17 mouse cellular contexts compared by ENCODE assay signal in genomic region chr1:170580485-170581110, GRCm38 (mm10). TPM values are rescaled to one million over a fixed set of nuclear protein-coding genes. Genes with fewer than 3 reads are reported as not detected.
DNase-seq lines count a peak whose midpoint lies in the region; ATAC-seq and TF ChIP-seq lines count a peak whose summit lies in the region.
"Had no signal": no experiment of that assay in that cellular context is flagged by ENCODE, and none has a peak within 500 bp of the region (broad histone marks: within the 10 kb centered on the region; RNA-seq: fewer than 3 reads in every experiment).

No protein-coding gene starts in this region.

- peak overlapping the region; percentile 8 for H3K4me2 ChIP-seq in forebrain, postnatal 0 days (ENCODE audit: low read depth)
- H3K4me2 ChIP-seq in forebrain, embryonic 13.5 days, result no peak overlapping the region
- peak overlapping the region; percentile 29 for H3K4me2 ChIP-seq in intestine, embryonic 14.5 days (ENCODE audit: low read length)
- H3K4me2 ChIP-seq in intestine, embryonic 16.5 days (ENCODE audit: low read depth, low read length), result no peak overlapping the region
- peak overlapping the region; percentile 36; the same call in 1 of the 2 replicates for H3K4me2 ChIP-seq in lung, embryonic 14.5 days
- H3K4me2 ChIP-seq: liver, embryonic 13.5 days; midbrain, embryonic 11.5 days had no signal

- no peak overlapping the region for H3K27ac ChIP-seq in forebrain, postnatal 0 days (ENCODE audit: low read depth, low read length)
- no peak overlapping the region for H3K27ac ChIP-seq in forebrain, embryonic 13.5 days
- no peak overlapping the region for H3K27ac ChIP-seq in intestine, embryonic 14.5 days (ENCODE audit: low read depth)
- H3K27ac ChIP-seq in intestine, embryonic 16.5 days (ENCODE audit: low read length), result no peak overlapping the region
- H3K27ac ChIP-seq in lung, embryonic 14.5 days (ENCODE audit: low read depth), result no peak overlapping the region
- peak overlapping the region; percentile 64; the same call in 1 of the 2 replicates for H3K27ac ChIP-seq in olfactory bulb, adult 2 months (ENCODE audit: insufficient read depth, low read depth, low read length)
- no peak overlapping the region for H3K27ac ChIP-seq in gastrocnemius, adult 2 months
- H3K27ac ChIP-seq: hindbrain, postnatal 0 days; liver, embryonic 13.5 days had no signal

- WGBS in forebrain, postnatal 0 days, result 52% methylated on average over 13 of the region's 13 CpGs
- WGBS in forebrain, embryonic 13.5 days, result 69% methylated on average over 13 of the region's 13 CpGs
- WGBS in intestine, embryonic 14.5 days, result 39% methylated on average over 13 of the region's 13 CpGs
- WGBS in intestine, embryonic 16.5 days, result 41% methylated on average over 13 of the region's 13 CpGs
- WGBS in lung, embryonic 14.5 days, result 23% methylated on average over 13 of the region's 13 CpGs
- WGBS in olfactory bulb, adult 2 months, result 25% methylated on average over 13 of the region's 13 CpGs

- ATAC-seq in forebrain, postnatal 0 days, result 0 out of 2 replicates have a peak, but pooled peaks have one; percentile 5
- no peak for ATAC-seq in forebrain, embryonic 13.5 days
- ATAC-seq in intestine, embryonic 14.5 days (replicated peaks; ENCODE audit: low FRiP score, low TSS enrichment, low read depth), result no peak
- ATAC-seq in intestine, embryonic 16.5 days, result no peak
- ATAC-seq in lung, embryonic 14.5 days (ENCODE audit: insufficient read depth), result no peak
- ATAC-seq: hindbrain, postnatal 0 days; Patski had no signal

- H3K27me3 ChIP-seq in forebrain, postnatal 0 days (ENCODE audit: insufficient read depth, low read length), result no peaks in the 10 kb centered on the region
- H3K27me3 ChIP-seq in forebrain, embryonic 13.5 days, result no peaks in the 10 kb centered on the region
- H3K27me3 ChIP-seq in intestine, embryonic 14.5 days (replicated peaks; ENCODE audit: control insufficient read depth, insufficient read depth, low read length), result no peaks in the 10 kb centered on the region
- no peaks in the 10 kb centered on the region for H3K27me3 ChIP-seq in intestine, embryonic 16.5 days (replicated peaks; ENCODE audit: control insufficient read depth, insufficient read depth, low read length)
- no peaks in the 10 kb centered on the region for H3K27me3 ChIP-seq in lung, embryonic 14.5 days (ENCODE audit: insufficient read depth, low read length)
- H3K27me3 ChIP-seq: Patski had no signal

- intact Hi-C loops in gastrocnemius, adult 2 months (cut with DNase I), result no loop called here

- no peak overlapping the region for H3K4me3 ChIP-seq in forebrain, postnatal 0 days (ENCODE audit: low read depth, low read length)
- H3K4me3 ChIP-seq in forebrain, embryonic 13.5 days, result no peak overlapping the region
- H3K4me3 ChIP-seq in intestine, embryonic 14.5 days (ENCODE audit: low read depth, low read length), result no peak overlapping the region
- H3K4me3 ChIP-seq in intestine, embryonic 16.5 days (ENCODE audit: low read length), result no peak overlapping the region
- no peak overlapping the region for H3K4me3 ChIP-seq in lung, embryonic 14.5 days (ENCODE audit: low read depth, low read length)
- no peak overlapping the region for H3K4me3 ChIP-seq in olfactory bulb, adult 2 months (ENCODE audit: insufficient read depth, low read depth, low read length)
- no peak overlapping the region for H3K4me3 ChIP-seq in gastrocnemius, adult 2 months
- H3K4me3 ChIP-seq: liver, embryonic 13.5 days had no signal

- no peak for TF ChIP-seq POLR2A in olfactory bulb, adult 2 months (IDR thresholded peaks at IDR 0.05; ENCODE audit: insufficient read depth, low read depth, low read length)

- no peaks in the 10 kb centered on the region; the same call in 1 of the 2 replicates for H3K36me3 ChIP-seq in forebrain, postnatal 0 days (ENCODE audit: insufficient read depth)
- H3K36me3 ChIP-seq in forebrain, embryonic 13.5 days (ENCODE audit: poor library complexity, severe bottlenecking), result peaks cover 17% of the 10 kb centered on the region
- H3K36me3 ChIP-seq in intestine, embryonic 14.5 days (ENCODE audit: control insufficient read depth, insufficient read depth, low read length), result peaks cover 4% of the 10 kb centered on the region; the same call in 1 of the 2 replicates
- no peaks in the 10 kb centered on the region for H3K36me3 ChIP-seq in intestine, embryonic 16.5 days (ENCODE audit: control insufficient read depth, insufficient read depth, low read length)
- 0 out of 2 replicates have a peak, but pooled peaks cover 3% of the 10 kb centered on the region for H3K36me3 ChIP-seq in lung, embryonic 14.5 days (ENCODE audit: insufficient read depth)
- H3K36me3 ChIP-seq: liver, embryonic 13.5 days had no signal

- no peak overlapping the region for H3K9ac ChIP-seq in forebrain, postnatal 0 days
- no peak overlapping the region for H3K9ac ChIP-seq in forebrain, embryonic 13.5 days
- no peak overlapping the region for H3K9ac ChIP-seq in intestine, embryonic 14.5 days (ENCODE audit: low read length)
- H3K9ac ChIP-seq in intestine, embryonic 16.5 days (ENCODE audit: low read depth, low read length), result no peak overlapping the region
- no peak overlapping the region for H3K9ac ChIP-seq in lung, embryonic 14.5 days
- H3K9ac ChIP-seq: liver, embryonic 13.5 days had no signal

- DNase-seq in forebrain, postnatal 0 days, result no peak
- no peak for DNase-seq in intestine, embryonic 14.5 days (ENCODE audit: low spot score)
- DNase-seq in lung, embryonic 14.5 days, result peak; percentile 32
- DNase-seq in lung, postnatal 4 days, result no peak
- DNase-seq in gastrocnemius, adult 2 months, result no peak
- DNase-seq: cerebellum, adult 18-20 months; layer of hippocampus, adult 9-11 months; liver, embryonic 13.5 days; lung, postnatal 10 days; right cerebral cortex, postnatal 25 days; thymus, postnatal 25 days had no signal

- TF ChIP-seq CTCF in forebrain, postnatal 0 days (IDR thresholded peaks at IDR 0.05; ENCODE audit: low read depth), result no peak
- TF ChIP-seq CTCF in lung, embryonic 14.5 days (IDR thresholded peaks at IDR 0.05; ENCODE audit: low read depth), result no peak
- TF ChIP-seq CTCF in olfactory bulb, adult 2 months (IDR thresholded peaks at IDR 0.05; ENCODE audit: insufficient read depth, low read depth, low read length), result no peak
- no peak for TF ChIP-seq CTCF in gastrocnemius, adult 2 months (IDR thresholded peaks at IDR 0.05)

- no peaks in the 10 kb centered on the region for H3K4me1 ChIP-seq in forebrain, postnatal 0 days (ENCODE audit: insufficient read depth)
- peaks cover 28% of the 10 kb centered on the region for H3K4me1 ChIP-seq in forebrain, embryonic 13.5 days
- peaks cover 26% of the 10 kb centered on the region for H3K4me1 ChIP-seq in intestine, embryonic 14.5 days (replicated peaks; ENCODE audit: control insufficient read depth, insufficient read depth, low read length)
- H3K4me1 ChIP-seq in intestine, embryonic 16.5 days (ENCODE audit: control insufficient read depth, insufficient read depth, low read length), result peaks cover 13% of the 10 kb centered on the region; the same call in 1 of the 2 replicates
- H3K4me1 ChIP-seq in lung, embryonic 14.5 days (ENCODE audit: insufficient read depth), result no peaks in the 10 kb centered on the region
- H3K4me1 ChIP-seq in olfactory bulb, adult 2 months (ENCODE audit: control insufficient read depth, insufficient read depth, low read length), result peaks cover 22% of the 10 kb centered on the region

- 0 out of 2 replicates have a peak, but pooled peaks cover 3% of the 10 kb centered on the region for H3K9me3 ChIP-seq in forebrain, postnatal 0 days (ENCODE audit: low read length)
- H3K9me3 ChIP-seq in forebrain, embryonic 13.5 days (replicated peaks), result peaks cover 3% of the 10 kb centered on the region; the same call in 1 of the 2 replicates
- peaks cover 3% of the 10 kb centered on the region for H3K9me3 ChIP-seq in intestine, embryonic 14.5 days (ENCODE audit: control insufficient read depth, low read length)
- H3K9me3 ChIP-seq in intestine, embryonic 16.5 days (ENCODE audit: control insufficient read depth, low read length), result peaks cover 3% of the 10 kb centered on the region; the same call in 1 of the 2 replicates
- H3K9me3 ChIP-seq in lung, embryonic 14.5 days (ENCODE audit: low read depth, low read length), result peaks cover 2% of the 10 kb centered on the region; the same call in 1 of the 2 replicates
- H3K9me3 ChIP-seq: liver, embryonic 13.5 days had no signal

RNA-seq across cellular contexts. Expression of gene Nos1ap, which starts 9.1 kb away (rescaled TPM):
- total RNA-seq in forebrain, postnatal 0 days (2014; rRNA removed), result 8.0 and 12.4 TPM in 2 replicates
- polyA plus RNA-seq in forebrain, postnatal 0 days (2015; fragmentation: Nextera tagmentation; extraction: Ambion mirVana), result 8.0 and 14.8 TPM in 2 replicates
- 21.0 and 22.3 TPM in 2 replicates for polyA plus RNA-seq in forebrain, embryonic 13.5 days (2015; fragmentation: Nextera tagmentation; extraction: Ambion mirVana)
- polyA plus RNA-seq in intestine, embryonic 14.5 days (2014; fragmentation: Nextera tagmentation; extraction: Ambion mirVana), result 11.1 and 12.1 TPM in 2 replicates
- polyA plus RNA-seq in intestine, embryonic 16.5 days (2015; fragmentation: Nextera tagmentation; extraction: Ambion mirVana), result 6.2 and 8.1 TPM in 2 replicates
- 7.9 and 9.8 TPM in 2 replicates for polyA plus RNA-seq in lung, embryonic 14.5 days (2014; fragmentation: Nextera tagmentation; extraction: Ambion mirVana)
- not detected in 2 replicates for polyA plus RNA-seq in olfactory bulb, adult 2 months (2012; ENCODE audit: insufficient read depth, insufficient read length, low replicate concordance, missing spikeins)
- total RNA-seq in gastrocnemius, adult 2 months (2021), result 1 to 10 TPM in 1 of 2 experiments, under 1 TPM in 1; 0.79 to 2.0 TPM

Comparison
In these comparisons a context has a peak if more than half of its experiments do, and no peak if none do; other contexts are left out.
1. H3K4me2 ChIP-seq: peak in forebrain, postnatal 0 days (single experiment), intestine, embryonic 14.5 days (single experiment) and lung, embryonic 14.5 days (single experiment); none in forebrain, embryonic 13.5 days (single experiment) and intestine, embryonic 16.5 days (single experiment).